Mouse (Mus musculus): ENCODE measurements around the gene Astl. TPM values are rescaled to one million over a fixed set of nuclear protein-coding genes. Genes with fewer than 3 reads are reported as not detected.

The Astl gene
- polyA plus RNA-seq, 1 experiment = not detected

GRCm38 (mm10) chr2:127370561-127371483 lies 32.4 kb downstream of the Astl start:
- Histone ChIP-seq H3K27ac (replicated peaks; ENCODE audit: low read depth, low read length) (no peak overlapping the region), H3K4me3 (ENCODE audit: insufficient read depth, low read depth, low read length) (no peak overlapping the region), H3K4me1 (ENCODE audit: control insufficient read depth, insufficient read depth, insufficient read length, low read length) (no peaks in the 10 kb centered on the region)

- Histone ChIP-seq H3K27ac (replicated peaks; ENCODE audit: low read depth, low read length) (no peak overlapping the region), H3K4me1 (ENCODE audit: control insufficient read depth, insufficient read depth, insufficient read length, low read length) (no peaks in the 10 kb centered on the region), H3K4me3 (ENCODE audit: insufficient read depth, low read depth, low read length) (no peak overlapping the region)
These were observed 33.0 kb downstream of the Astl start for GRCm38 (mm10) chr2:127371484-127371861.

- H3K27ac ChIP-seq (replicated peaks; ENCODE audit: low read depth, low read length) = no peak overlapping the region
- H3K4me1 ChIP-seq (ENCODE audit: control insufficient read depth, insufficient read depth, insufficient read length, low read length) = no peaks in the 10 kb centered on the region
- no peak overlapping the region for H3K4me3 ChIP-seq (ENCODE audit: insufficient read depth, low read depth, low read length)
These were observed 33.6 kb downstream of the Astl start for GRCm38 (mm10) chr2:127372082-127372481.

- H3K4me3 ChIP-seq (ENCODE audit: insufficient read depth, low read depth, low read length) = no peak overlapping the region
- no peaks in the 10 kb centered on the region for H3K4me1 ChIP-seq (ENCODE audit: control insufficient read depth, insufficient read depth, insufficient read length, low read length)
- no peak overlapping the region for H3K27ac ChIP-seq (replicated peaks; ENCODE audit: low read depth, low read length)
These were observed 35.7 kb downstream of the Astl start for GRCm38 (mm10) chr2:127374131-127374530.

- no peak overlapping the region for H3K4me3 ChIP-seq (ENCODE audit: insufficient read depth, low read depth, low read length)
- H3K4me1 ChIP-seq (ENCODE audit: control insufficient read depth, insufficient read depth, insufficient read length, low read length) = no peaks in the 10 kb centered on the region
- H3K27ac ChIP-seq (replicated peaks; ENCODE audit: low read depth, low read length) = no peak overlapping the region
These were observed 36.6 kb downstream of the Astl start for GRCm38 (mm10) chr2:127375087-127375486.

- Histone ChIP-seq H3K4me1 (ENCODE audit: control insufficient read depth, insufficient read depth, insufficient read length, low read length) (no peaks in the 10 kb centered on the region), H3K4me3 (ENCODE audit: insufficient read depth, low read depth, low read length) (no peak overlapping the region), H3K27ac (replicated peaks; ENCODE audit: low read depth, low read length) (no peak overlapping the region)
These were observed 37.4 kb downstream of the Astl start for GRCm38 (mm10) chr2:127375759-127376341.

GRCm38 (mm10) chr2:127376423-127377051 lies 38.1 kb downstream of the Astl start:
- Histone ChIP-seq H3K27ac (replicated peaks; ENCODE audit: low read depth, low read length) (no peak overlapping the region), H3K4me1 (ENCODE audit: control insufficient read depth, insufficient read depth, insufficient read length, low read length) (no peaks in the 10 kb centered on the region), H3K4me3 (ENCODE audit: insufficient read depth, low read depth, low read length) (no peak overlapping the region)

- no peaks in the 10 kb centered on the region for H3K4me1 ChIP-seq (ENCODE audit: control insufficient read depth, insufficient read depth, insufficient read length, low read length)
- no peak overlapping the region for H3K27ac ChIP-seq (replicated peaks; ENCODE audit: low read depth, low read length)
These were observed 39.6 kb downstream of the Astl start for GRCm38 (mm10) chr2:127377942-127378610.

GRCm38 (mm10) chr2:127378611-127378990 lies 40.2 kb downstream of the Astl start:
- no peak overlapping the region for H3K4me3 ChIP-seq (ENCODE audit: insufficient read depth, low read depth, low read length)
- no peaks in the 10 kb centered on the region for H3K4me1 ChIP-seq (ENCODE audit: control insufficient read depth, insufficient read depth, insufficient read length, low read length)
- no peak overlapping the region for H3K27ac ChIP-seq (replicated peaks; ENCODE audit: low read depth, low read length)

More at GRCm38 (mm10) chr2:127377942-127378610, 39.6 kb downstream of the Astl start:
- H3K4me3 ChIP-seq (ENCODE audit: insufficient read depth, low read depth, low read length) = no peak overlapping the region

GRCm38 (mm10) chr2:127379250-127379649 lies 40.8 kb downstream of the Astl start:
- Histone ChIP-seq H3K4me1 (ENCODE audit: control insufficient read depth, insufficient read depth, insufficient read length, low read length) (no peaks in the 10 kb centered on the region), H3K4me3 (ENCODE audit: insufficient read depth, low read depth, low read length) (no peak overlapping the region), H3K27ac (replicated peaks; ENCODE audit: low read depth, low read length) (no peak overlapping the region)

- Histone ChIP-seq H3K4me1 (ENCODE audit: control insufficient read depth, insufficient read depth, insufficient read length, low read length) (no peaks in the 10 kb centered on the region), H3K4me3 (ENCODE audit: insufficient read depth, low read depth, low read length) (no peak overlapping the region), H3K27ac (replicated peaks; ENCODE audit: low read depth, low read length) (no peak overlapping the region)
These were observed 45.4 kb downstream of the Astl start for GRCm38 (mm10) chr2:127383881-127384280.

- Histone ChIP-seq H3K27ac (replicated peaks; ENCODE audit: low read depth, low read length) (no peak overlapping the region), H3K4me1 (ENCODE audit: control insufficient read depth, insufficient read depth, insufficient read length, low read length) (no peaks in the 10 kb centered on the region), H3K4me3 (ENCODE audit: insufficient read depth, low read depth, low read length) (no peak overlapping the region)
These were observed 49.1 kb downstream of the Astl start for GRCm38 (mm10) chr2:127387521-127387920.

GRCm38 (mm10) chr2:127390352-127390751 lies 51.9 kb downstream of the Astl start:
- Histone ChIP-seq H3K27ac (replicated peaks; ENCODE audit: low read depth, low read length) (no peak overlapping the region), H3K4me1 (ENCODE audit: control insufficient read depth, insufficient read depth, insufficient read length, low read length) (no peaks in the 10 kb centered on the region), H3K4me3 (ENCODE audit: insufficient read depth, low read depth, low read length) (no peak overlapping the region)

GRCm38 (mm10) chr2:127390846-127391245 lies 52.4 kb downstream of the Astl start:
- Histone ChIP-seq H3K4me1 (ENCODE audit: control insufficient read depth, insufficient read depth, insufficient read length, low read length) (no peaks in the 10 kb centered on the region), H3K27ac (replicated peaks; ENCODE audit: low read depth, low read length) (no peak overlapping the region), H3K4me3 (ENCODE audit: insufficient read depth, low read depth, low read length) (no peak overlapping the region)

GRCm38 (mm10) chr2:127391323-127391722 lies 52.9 kb downstream of the Astl start:
- Histone ChIP-seq H3K4me1 (ENCODE audit: control insufficient read depth, insufficient read depth, insufficient read length, low read length) (no peaks in the 10 kb centered on the region), H3K27ac (replicated peaks; ENCODE audit: low read depth, low read length) (no peak overlapping the region), H3K4me3 (ENCODE audit: insufficient read depth, low read depth, low read length) (no peak overlapping the region)

Measured in brown adipose tissue, adult 24 weeks (tissue).